Mouse (Mus musculus) B cell, adult 2 months (primary cell): Measurements from ENCODE around the gene Tmtc4.

ENCODE experiments used
- DNase-seq, 2 experiments: peaks; one replicate each; pipeline ENCODE4 v3.0.0; 2022

Gene Tmtc4

GRCm38 (mm10) chr14:122901177-122901576 lies 82.7 kb downstream of the Tmtc4 start:
- DNase-seq: no peak

DNA sequence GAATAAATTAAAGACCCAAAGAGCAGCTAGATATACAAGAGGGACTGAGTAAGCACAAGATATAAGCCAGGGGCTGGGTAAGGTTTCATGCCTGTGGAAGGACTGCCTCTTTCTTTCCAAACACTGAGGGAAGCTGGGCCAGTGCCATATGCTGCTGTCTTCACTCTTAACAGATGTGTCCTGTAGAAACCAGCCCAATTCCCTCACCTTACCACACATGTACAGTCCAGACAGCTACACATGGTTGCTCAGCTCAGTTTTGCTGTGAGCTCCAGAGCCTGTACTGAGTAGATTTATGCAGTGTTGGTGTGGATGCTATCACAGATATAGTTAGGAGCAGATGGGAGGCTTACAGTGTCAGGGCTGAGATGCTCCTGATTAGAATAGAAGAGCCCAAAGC lies 83.2 kb downstream of the Tmtc4 start:
- DNase-seq: no peak

DNA sequence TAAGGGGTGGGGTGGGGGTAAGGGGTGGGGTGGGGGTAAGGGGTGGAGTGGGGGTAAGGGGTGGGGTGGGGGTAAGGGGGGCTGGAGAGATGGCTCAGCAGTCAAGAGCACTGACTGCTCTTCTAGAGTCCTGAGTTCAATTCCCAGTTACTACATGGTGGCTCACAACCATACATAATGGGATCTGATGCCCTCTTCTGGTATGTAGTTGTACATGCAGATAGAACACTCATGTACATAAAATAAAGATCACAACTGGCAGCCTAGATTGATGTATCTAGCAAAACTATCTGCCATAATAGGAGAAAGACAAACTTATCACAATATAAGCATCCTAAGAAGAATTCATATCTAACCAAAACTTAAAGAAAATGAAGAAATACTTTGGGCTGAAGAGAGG lies 85.3 kb downstream of the Tmtc4 start:
- DNase-seq: no peak

DNA sequence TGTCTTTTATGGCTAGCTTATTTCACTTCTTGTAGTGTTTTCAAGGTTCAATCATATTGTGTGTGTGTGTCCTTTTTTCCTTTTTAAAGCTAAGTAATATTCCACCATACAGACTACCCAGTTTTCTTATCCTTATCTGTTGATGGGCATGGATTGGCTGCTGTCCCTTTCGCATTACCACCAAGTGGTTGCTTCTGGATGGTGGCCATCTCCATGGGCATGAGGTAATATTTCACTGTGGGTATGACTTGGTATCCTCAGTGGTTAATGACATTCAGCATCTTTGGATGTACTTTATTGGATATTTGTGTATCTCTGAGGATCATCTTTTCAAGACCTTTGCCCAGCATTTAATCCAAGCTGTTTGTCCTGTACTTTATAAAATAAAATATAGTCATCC lies 87.7 kb downstream of the Tmtc4 start:
- no peak for DNase-seq

DNA sequence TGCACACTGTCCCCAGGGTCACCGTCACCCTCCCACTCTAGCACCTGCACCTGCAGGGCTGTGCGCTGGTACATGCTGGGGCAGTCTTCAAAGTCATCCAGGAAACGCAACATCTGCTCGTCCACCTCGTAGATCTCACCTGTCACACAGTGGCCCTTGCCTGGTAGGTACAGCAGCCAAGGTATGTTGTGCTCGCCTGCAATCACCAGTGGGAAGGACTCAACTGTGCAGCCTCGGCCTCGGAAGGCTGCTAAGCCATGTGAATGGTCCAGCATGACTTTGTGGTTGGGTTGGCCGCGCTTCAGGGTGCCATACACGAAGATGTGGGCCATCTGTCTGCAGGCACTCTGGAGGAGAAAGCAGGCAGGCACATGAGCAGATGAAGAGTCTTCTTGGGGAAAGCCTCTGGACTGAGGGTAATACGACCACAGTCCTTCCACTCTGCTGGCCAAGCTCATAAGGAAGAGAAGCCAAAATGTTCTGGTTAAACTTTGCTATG lies 92.3 kb downstream of the Tmtc4 start:
- DNase-seq: no peak

GRCm38 (mm10) chr14:122888480-122888872 lies 95.4 kb downstream of the Tmtc4 start:
- DNase-seq: no peak

DNA sequence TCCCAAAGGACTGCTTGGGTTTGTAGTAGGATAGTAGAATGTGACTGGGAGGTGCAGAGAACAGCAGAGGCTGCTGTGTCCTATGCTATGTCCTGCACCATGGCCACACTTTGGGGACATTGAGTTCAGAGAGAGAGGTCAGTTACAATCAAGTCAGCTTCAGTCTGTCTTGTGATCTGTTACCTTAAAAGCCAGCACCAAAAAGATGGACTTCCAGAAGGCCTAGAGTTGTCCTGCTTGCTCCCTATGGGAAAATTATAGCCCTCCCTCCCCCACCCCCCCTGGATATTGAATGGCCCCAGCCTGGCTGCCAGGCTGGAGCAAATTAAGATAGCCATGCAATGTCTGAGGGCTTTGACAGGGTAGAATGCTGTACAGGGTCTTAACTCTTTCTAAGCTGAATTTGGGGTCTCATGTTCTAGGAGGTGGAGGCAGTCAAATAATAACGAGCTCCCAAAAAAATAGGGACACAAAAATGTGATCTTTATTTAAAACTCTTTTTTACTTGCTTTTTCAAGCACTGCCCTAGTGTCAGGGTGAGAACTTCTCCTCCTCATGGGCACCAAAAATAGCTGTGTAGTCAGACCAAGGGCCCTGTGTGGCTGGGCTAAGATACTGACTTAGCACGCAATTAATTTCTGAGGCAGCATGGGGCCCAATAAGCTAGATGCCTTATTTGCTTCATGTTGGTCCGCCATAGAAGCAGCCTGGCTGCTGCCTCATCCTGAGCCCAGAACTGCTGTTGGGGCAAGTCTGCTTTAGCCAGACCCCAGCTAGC lies 95.9 kb downstream of the Tmtc4 start:
- DNase-seq: no peak

DNA sequence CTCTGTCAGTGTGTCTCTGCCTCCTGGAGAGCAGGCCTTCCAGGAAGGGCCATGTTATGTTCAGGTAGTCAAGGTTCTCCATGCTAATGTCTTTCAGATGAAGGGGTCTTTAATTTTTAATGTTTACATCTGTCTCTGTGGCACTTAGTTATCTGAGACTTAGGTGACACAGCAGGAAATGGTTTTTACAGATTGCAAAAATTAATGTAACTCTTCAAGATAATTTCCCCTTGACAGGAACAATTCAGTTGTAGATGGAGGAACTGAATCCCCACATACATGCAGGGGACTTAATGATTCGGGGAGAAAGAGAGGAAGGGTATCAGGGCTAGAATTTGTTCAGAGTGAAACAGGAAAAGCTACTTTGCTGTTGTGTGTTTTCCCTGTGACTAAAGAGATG lies 96.6 kb downstream of the Tmtc4 start:
- DNase-seq: no peak

DNA sequence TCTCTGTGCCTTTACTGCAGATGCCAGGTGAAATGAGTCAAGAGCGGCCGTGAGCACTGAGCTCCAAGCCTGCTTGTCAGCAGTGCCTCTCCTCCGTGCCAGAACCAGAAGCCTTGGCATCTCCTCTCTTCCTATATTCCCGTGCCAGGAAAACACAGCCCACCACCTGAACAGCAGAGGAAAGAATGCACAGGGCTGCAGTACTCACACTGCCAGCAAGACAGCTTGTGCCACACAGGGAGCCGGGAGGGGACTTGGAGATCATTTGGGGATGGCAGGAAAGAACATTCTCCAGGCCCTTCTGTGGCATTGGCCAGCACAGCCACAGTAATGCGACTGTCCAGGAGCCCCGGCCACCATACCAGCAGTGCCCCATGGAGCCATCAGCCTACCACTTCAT lies 97.9 kb downstream of the Tmtc4 start:
- no peak for DNase-seq

- no peak for DNase-seq
Measured at GRCm38 (mm10) chr14:122883821-122884584, 99.8 kb downstream of the Tmtc4 start.

- no peak for DNase-seq
Measured at GRCm38 (mm10) chr14:122883410-122883806, 100.4 kb downstream of the Tmtc4 start.

GRCm38 (mm10) chr14:122882795-122883409 lies 100.9 kb downstream of the Tmtc4 start:
- DNase-seq: no peak

GRCm38 (mm10) chr14:122882201-122882639 lies 101.6 kb downstream of the Tmtc4 start:
- no peak for DNase-seq

DNA sequence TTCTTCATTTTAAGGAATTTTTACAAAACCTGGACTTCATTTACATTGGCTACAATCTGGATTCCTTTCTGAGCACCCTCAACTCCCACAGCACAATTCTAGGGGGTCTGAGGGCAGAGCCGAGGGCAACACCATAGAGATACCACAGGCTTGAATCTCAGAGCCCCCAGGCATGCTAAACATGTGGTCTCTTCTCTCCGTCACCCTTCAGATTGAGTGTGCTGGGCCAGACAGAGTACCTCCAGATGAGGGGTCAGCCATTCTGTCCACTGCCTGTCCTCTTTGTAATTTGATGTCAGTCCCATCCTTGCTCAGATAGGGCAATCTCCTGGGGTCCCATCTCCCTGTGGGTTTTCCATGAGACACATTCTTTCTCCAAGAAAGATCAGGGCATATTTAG lies 102.1 kb downstream of the Tmtc4 start:
- no peak for DNase-seq

DNA sequence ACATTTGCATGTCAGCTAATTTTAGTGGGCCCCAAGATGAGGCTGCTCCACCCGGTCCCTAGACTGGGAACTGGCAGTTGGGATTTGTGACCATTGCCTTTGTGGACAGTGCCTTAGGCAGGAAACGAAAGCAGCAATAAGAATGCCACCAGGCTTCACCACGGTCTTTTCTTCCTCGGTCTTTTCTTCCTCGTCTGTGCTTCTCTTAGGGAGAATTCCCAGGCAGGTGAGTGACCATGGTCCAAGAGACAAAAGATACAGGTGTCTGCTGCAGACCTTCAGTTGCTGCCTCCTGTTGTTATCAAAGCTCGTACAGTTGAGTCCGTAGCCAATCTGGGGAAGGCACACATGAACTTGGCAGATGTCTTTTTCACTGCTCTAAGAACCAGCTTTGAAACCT lies 103.5 kb downstream of the Tmtc4 start:
- DNase-seq: no peak

DNA sequence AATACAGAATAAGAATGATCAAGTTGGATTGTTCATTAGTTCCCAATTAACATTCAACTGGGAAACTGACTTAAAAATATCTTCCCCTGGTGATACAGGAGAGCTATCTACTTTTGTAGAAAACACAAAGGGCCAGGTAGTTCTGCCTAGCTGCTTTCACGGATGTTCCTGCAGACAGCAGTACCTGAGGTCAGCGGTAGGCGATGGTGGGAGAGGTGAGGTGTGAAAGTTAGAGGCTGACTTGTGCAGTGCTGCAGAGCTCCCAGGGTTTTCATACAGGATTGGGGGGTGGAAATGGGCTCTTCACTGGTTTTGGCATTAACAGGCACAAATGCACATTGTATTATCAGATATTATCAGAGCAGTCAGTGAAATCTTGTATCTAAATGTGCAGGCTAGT lies 106.0 kb downstream of the Tmtc4 start:
- no peak for DNase-seq

DNA sequence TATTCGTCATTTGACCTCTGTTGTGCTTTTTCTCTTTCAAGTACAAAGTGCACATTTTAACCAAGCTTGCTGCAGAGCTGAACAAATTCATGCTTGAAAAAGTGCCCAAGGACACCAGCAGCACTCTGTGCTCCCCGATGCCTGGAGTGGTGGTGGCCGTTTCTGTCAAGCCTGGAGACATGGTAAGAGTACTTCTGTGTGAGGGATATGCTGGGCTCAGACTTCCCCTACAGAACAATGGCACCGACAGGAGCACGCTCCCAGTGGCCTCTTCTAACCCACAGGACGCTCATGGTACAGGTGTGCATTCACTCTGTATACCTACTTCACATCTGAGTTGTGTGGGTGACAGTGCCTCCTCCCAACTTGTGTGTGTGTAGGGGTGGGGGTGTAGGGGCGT lies 107.1 kb downstream of the Tmtc4 start:
- no peak for DNase-seq

DNA sequence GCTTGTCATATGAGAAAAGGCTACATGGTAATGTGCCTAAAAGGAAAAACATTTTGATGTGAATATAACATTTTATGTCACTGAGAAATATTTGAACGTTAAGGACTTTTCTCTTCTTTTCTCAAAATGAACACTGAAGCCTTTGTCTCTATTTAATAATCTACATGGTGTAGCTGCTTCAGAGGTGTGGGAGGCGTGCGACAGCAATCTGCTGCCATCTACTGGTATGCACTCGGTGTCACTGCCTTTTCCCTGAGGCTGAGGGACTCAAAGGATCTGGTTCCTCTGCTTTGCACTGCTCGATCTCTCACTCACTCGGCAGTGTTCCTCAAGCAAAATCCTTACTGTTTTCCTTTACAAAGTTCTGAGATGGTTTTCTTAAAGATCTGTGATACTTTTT lies 107.7 kb downstream of the Tmtc4 start:
- DNase-seq: peak; percentile 71 to 72

GRCm38 (mm10) chr14:122875636-122876035 lies 108.2 kb downstream of the Tmtc4 start:
- no peak for DNase-seq

DNA sequence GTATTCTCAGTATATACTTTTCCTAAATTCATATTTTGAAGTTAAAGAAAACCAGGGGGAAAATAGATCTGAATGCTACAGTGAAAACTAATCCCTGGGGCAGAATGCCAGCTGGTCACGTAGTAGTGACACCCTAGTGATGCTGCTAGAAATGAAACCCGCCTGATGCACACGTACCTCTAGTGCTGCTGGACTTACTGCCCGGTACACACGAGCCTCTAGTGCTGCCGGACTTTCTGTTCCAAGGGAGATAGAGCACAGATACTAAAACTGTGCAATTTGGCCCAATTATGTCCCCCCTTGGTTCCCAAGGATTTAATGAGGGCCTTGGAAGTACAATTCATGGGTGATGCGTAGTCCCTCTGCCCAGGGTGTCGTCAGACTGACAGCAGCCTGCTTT lies 108.8 kb downstream of the Tmtc4 start:
- DNase-seq: no peak

DNA sequence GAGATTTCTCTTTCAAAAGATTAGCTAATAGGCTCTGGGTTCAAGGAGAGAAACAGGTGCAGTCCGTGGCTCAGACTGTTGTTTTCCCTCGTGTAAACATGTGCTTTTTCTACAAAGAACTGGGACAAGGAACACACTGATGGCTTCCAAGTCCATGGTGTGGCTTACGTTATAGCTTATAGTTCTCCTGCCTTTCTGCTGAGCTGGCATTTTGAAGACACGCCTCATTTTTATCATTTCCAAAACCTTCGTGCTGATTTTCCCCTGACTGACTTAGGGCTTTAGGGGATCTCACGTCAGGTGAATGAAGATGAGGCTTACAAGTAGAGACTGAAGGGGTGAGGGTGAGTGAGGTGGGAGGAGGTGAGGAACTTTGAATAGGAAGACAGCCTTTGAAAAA lies 111.2 kb downstream of the Tmtc4 start:
- no peak for DNase-seq

DNA sequence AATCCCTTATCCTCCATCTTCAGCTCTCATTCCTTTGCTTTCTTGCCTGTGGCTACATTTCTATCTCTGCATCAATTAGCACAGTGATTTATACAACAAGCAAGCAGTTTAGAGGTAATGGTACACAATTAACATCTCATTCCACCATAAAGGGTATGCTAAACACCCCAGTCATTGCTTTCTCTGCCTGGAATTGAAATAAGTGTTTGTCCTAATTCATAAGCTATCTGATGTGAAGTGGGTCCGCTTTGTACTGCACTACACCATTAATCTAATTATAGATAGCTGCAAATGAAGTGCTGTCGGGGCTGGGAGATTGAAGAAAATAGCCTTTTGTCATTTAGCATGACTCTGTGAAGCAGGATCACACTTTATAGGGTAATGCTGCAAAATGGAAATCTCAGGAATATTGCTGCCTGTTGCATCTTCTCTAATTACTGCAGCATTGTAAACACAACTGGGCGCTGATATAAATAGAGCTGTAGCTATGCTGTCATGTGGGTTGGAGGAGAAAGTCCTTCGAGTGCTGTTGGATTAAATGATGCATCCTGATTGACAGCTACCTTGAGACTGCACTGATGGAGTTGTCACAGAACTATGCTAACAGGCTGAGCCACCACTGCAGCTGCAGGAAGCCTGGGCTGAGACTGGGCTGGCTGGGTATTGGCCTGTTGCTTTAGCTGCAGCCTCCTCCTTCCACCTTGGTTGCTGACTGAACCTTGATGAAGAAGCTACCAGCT lies 111.8 kb downstream of the Tmtc4 start:
- DNase-seq: no peak

DNA sequence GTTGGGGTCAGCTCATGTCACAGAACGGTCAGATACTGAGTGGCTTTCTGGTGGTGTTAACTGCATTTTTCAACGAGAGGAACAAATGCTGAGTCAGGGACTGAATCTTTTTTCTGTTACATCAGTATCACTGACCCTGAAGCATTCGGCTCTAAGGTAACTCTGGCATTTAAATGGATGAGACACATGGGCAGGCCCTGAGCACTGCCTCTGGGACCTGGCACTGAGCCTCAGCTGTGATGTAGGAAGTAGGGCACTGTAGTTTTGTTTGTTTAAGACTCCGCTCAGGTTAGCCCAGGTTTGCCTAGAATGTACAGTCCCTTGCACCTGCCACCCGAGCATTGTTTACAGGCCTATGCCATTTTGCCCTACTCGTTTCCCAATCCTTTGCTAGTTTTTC lies 114.0 kb downstream of the Tmtc4 start:
- DNase-seq: no peak
